Mouse (Mus musculus): ENCODE results near the gene Kansl1l.

GRCm38 (mm10) chr1:66845690-66846318 lies 28.4 kb upstream of the Kansl1l start:
- TF ChIP-seq POLR2A (IDR thresholded peaks at IDR 0.05; ENCODE audit: borderline replicate concordance, extremely low read depth, low read depth, low read length) = no peak
- no peak for TF ChIP-seq CTCF (IDR thresholded peaks at IDR 0.05; ENCODE audit: insufficient read depth, low read length)

Measured in lung, adult 2 months (tissue).